Mouse (Mus musculus): Measurements from ENCODE around the gene Atxn7l2. TPM values are rescaled to one million over a fixed set of nuclear protein-coding genes. Genes with fewer than 3 reads are reported as not detected.
A peak's percentile ranks its signal among the peaks of the same experiment; 100 is the strongest.

Gene Atxn7l2
- total and polyA plus RNA-seq, 2 experiments, result 0.28 to 2.0 TPM

DNA sequence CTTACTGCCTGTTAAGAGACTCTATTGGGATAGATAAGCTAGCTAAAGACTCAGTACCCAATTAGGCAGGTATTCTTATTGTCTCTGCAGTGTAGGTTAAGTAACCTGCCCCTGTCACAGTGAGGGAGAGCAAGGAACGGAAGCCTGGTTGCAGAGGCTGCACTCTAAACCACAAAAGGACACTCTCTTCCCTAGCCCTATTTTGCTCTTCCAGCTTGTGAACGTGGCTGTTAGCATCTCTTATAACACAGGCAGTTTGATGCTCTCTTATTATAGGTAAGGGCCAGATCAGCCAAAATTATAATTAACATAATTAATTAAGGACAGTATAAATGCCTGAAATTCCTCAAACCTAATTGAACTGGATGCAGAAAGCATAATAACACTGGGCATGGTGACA, 30.2 kb downstream of the Atxn7l2 start:
- TF ChIP-seq CTCF (IDR thresholded peaks at IDR 0.05; ENCODE audit: low read depth, low read length) (no peak), POLR2A (IDR thresholded peaks at IDR 0.05; ENCODE audit: extremely low read depth, insufficient read depth, low read length) (no peak)
- Histone ChIP-seq H3K79me2 (ENCODE audit: control insufficient read depth, insufficient read depth, low read length) (no peaks in the 10 kb centered on the region), H3K4me1 (ENCODE audit: control insufficient read depth, insufficient read depth, low read length) (no peaks in the 10 kb centered on the region; the same call in 1 of the 2 replicates), H3K36me3 (ENCODE audit: control insufficient read depth, insufficient read depth, low read length) (no peaks in the 10 kb centered on the region), H3K27ac (replicated peaks; ENCODE audit: insufficient read depth, low read depth, low read length) (no peak overlapping the region), H3K9ac (ENCODE audit: low read depth, low read length) (no peak overlapping the region), H3K27me3 (ENCODE audit: control insufficient read depth, insufficient read depth, low read length) (peaks cover 2% of the 10 kb centered on the region; the same call in 1 of the 2 replicates), H3K4me3 (ENCODE audit: insufficient read depth, low read depth, low read length) (no peak overlapping the region)
- 62% methylated on average over 2 of the region's 2 CpGs for WGBS
- no peak for DNase-seq (ENCODE audit: extremely low read depth, low read depth, low spot score)

- Histone ChIP-seq H3K27me3 (ENCODE audit: control insufficient read depth, insufficient read depth, low read length) (peaks cover 2% of the 10 kb centered on the region; the same call in 1 of the 2 replicates), H3K4me3 (ENCODE audit: insufficient read depth, low read depth, low read length) (no peak overlapping the region), H3K9ac (ENCODE audit: low read depth, low read length) (no peak overlapping the region), H3K27ac (replicated peaks; ENCODE audit: insufficient read depth, low read depth, low read length) (no peak overlapping the region), H3K36me3 (ENCODE audit: control insufficient read depth, insufficient read depth, low read length) (no peaks in the 10 kb centered on the region), H3K79me2 (ENCODE audit: control insufficient read depth, insufficient read depth, low read length) (no peaks in the 10 kb centered on the region), H3K4me1 (ENCODE audit: control insufficient read depth, insufficient read depth, low read length) (no peaks in the 10 kb centered on the region)
- no peak for DNase-seq (ENCODE audit: extremely low read depth, low read depth, low spot score)
- TF ChIP-seq CTCF (IDR thresholded peaks at IDR 0.05; ENCODE audit: low read depth, low read length) (no peak), POLR2A (IDR thresholded peaks at IDR 0.05; ENCODE audit: extremely low read depth, insufficient read depth, low read length) (no peak)
- 76% methylated on average over 7 of the region's 7 CpGs for WGBS
Measured at GRCm38 (mm10) chr3:108178756-108179715, 31.7 kb downstream of the Atxn7l2 start.

DNA sequence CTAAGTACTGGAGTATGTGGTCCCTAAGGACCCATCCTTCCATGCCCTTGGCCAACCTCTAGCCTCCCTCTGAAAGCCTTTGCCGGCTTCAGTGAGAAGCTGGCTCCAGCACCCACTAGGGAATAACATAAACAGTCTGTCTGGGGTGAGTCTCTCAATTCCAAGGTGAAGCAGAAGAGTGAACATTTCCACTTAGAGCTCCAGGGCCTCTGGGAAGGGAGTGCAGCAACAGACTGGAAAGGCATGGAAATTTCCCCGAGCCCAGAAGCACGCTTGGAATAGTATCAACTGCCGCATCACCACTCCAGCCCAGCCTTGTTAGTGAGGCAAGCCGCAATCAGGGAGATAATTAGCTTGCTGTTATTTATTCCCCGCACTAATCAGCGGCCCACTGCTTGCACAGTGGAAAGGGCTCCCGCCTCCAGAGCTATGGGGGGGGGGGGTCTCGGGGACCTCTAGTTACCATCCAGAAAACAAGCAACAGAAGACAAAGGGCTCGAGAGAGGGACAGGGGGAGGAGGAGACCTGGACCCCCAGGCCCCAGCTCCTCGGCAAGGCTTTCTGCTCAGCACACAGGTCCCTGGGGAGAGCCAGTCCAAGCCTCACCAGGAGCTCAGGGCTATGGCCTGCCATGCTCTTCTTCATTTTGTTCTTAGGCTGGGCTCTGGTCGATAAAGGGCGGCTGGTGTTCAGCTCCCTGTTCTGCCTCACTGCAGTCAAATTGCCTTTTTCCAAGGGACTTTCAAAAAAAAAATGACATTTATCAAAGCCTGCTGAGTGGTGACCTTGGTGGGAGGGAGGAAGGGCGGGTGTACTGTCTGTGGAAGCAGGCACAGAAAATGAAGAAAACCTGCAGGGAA, 35.8 kb downstream of the Atxn7l2 start:
- Histone ChIP-seq H3K4me3 (ENCODE audit: insufficient read depth, low read depth, low read length) (no peak overlapping the region), H3K36me3 (ENCODE audit: control insufficient read depth, insufficient read depth, low read length) (no peaks in the 10 kb centered on the region), H3K27ac (replicated peaks; ENCODE audit: insufficient read depth, low read depth, low read length) (no peak overlapping the region), H3K79me2 (ENCODE audit: control insufficient read depth, insufficient read depth, low read length) (no peaks in the 10 kb centered on the region), H3K9ac (ENCODE audit: low read depth, low read length) (no peak overlapping the region), H3K27me3 (ENCODE audit: control insufficient read depth, insufficient read depth, low read length) (peaks cover 2% of the 10 kb centered on the region; the same call in 1 of the 2 replicates), H3K4me1 (ENCODE audit: control insufficient read depth, insufficient read depth, low read length) (no peaks in the 10 kb centered on the region)
- 50% methylated on average over 14 of the region's 14 CpGs for WGBS
- DNase-seq (ENCODE audit: extremely low read depth, low read depth, low spot score), result peak; percentile 29
- TF ChIP-seq POLR2A (IDR thresholded peaks at IDR 0.05; ENCODE audit: extremely low read depth, insufficient read depth, low read length) (no peak), CTCF (IDR thresholded peaks at IDR 0.05; ENCODE audit: low read depth, low read length) (no peak)

DNA sequence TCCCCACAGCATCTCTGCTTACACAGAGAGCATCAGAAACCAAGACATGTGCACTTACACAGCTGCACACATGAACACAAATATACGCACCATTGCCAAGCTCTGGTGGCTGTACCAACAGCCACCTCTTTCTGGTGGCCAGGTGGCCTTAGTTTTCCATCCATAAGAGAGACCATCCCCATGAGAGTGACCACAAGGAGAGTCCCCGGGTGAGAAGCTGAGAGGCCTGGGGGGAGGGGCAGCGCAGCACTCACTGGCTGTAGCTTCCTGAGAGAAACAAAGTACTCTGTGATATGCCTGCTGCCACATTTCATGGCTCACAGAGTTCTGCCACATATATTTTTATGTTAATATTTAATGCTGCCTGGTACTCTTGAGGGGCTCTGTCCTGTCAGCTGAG, 41.5 kb downstream of the Atxn7l2 start:
- DNase-seq (ENCODE audit: extremely low read depth, low read depth, low spot score), result no peak
- Histone ChIP-seq H3K27me3 (ENCODE audit: control insufficient read depth, insufficient read depth, low read length) (no peaks in the 10 kb centered on the region; the same call in 1 of the 2 replicates), H3K27ac (replicated peaks; ENCODE audit: insufficient read depth, low read depth, low read length) (no peak overlapping the region), H3K4me3 (ENCODE audit: insufficient read depth, low read depth, low read length) (no peak overlapping the region), H3K4me1 (ENCODE audit: control insufficient read depth, insufficient read depth, low read length) (0 out of 2 replicates have a peak, but pooled peaks cover 1% of the 10 kb centered on the region), H3K79me2 (ENCODE audit: control insufficient read depth, insufficient read depth, low read length) (no peaks in the 10 kb centered on the region), H3K9ac (ENCODE audit: low read depth, low read length) (no peak overlapping the region), H3K36me3 (ENCODE audit: control insufficient read depth, insufficient read depth, low read length) (no peaks in the 10 kb centered on the region)
- no peak for TF ChIP-seq POLR2A (IDR thresholded peaks at IDR 0.05; ENCODE audit: extremely low read depth, insufficient read depth, low read length)
- TF ChIP-seq CTCF (IDR thresholded peaks at IDR 0.05; ENCODE audit: low read depth, low read length), result no peak
- WGBS, result 61% methylated on average over 3 of the region's 3 CpGs

DNA sequence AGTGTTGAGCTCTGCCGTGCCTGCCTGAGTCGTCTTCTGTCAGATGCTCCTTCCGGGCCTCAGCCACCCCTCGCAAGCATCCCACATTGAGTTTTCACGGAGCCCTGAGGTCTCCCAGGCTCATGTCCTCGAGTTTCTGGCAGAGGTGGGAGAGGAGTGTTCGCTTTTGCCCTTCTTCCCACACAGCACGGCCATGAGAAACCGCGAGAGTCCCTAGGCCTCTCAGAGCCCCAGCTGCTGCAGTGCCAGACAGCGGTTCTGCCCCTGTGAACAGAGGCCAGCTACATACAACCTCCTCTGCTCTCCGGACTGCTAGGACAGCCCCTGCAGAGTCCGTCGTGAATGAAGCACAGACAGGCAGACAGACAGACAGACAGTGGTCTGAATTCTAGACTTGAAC, 43.2 kb downstream of the Atxn7l2 start:
- H3K27me3 ChIP-seq (ENCODE audit: control insufficient read depth, insufficient read depth, low read length), result no peaks in the 10 kb centered on the region; the same call in 1 of the 2 replicates
- H3K4me3 ChIP-seq (ENCODE audit: insufficient read depth, low read depth, low read length), result no peak overlapping the region
- H3K9ac ChIP-seq (ENCODE audit: low read depth, low read length), result no peak overlapping the region
- H3K36me3 ChIP-seq (ENCODE audit: control insufficient read depth, insufficient read depth, low read length), result no peaks in the 10 kb centered on the region
- H3K79me2 ChIP-seq (ENCODE audit: control insufficient read depth, insufficient read depth, low read length), result no peaks in the 10 kb centered on the region
- DNase-seq (ENCODE audit: extremely low read depth, low read depth, low spot score), result no peak
- H3K27ac ChIP-seq (replicated peaks; ENCODE audit: insufficient read depth, low read depth, low read length), result no peak overlapping the region
- TF ChIP-seq POLR2A (IDR thresholded peaks at IDR 0.05; ENCODE audit: extremely low read depth, insufficient read depth, low read length) (no peak), CTCF (IDR thresholded peaks at IDR 0.05; ENCODE audit: low read depth, low read length) (no peak)
- WGBS, result 73% methylated on average over 14 of the region's 14 CpGs
- H3K4me1 ChIP-seq (ENCODE audit: control insufficient read depth, insufficient read depth, low read length), result 0 out of 2 replicates have a peak, but pooled peaks cover 1% of the 10 kb centered on the region
